11 mouse cellular contexts compared by ENCODE assay signal in the genomic region with DNA sequence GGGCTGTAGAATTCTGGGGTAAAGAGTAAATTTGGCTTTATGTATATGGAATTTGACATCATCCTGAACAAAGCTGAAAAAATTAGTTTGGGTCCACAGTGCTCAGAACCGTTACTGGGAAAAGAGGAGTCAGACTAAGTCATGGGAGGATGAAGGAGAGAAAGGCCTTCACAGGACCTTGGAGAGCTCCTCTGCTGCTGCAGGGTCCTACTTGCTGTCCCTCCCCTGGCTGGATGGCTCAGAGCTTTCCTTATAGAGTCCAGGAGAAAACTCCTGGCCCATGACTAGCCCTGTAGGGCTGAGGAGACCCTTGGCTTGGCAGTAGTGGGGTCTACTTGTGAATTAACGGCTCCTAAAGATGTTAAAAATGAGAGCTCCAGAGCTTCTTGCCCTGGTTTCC. TPM values are rescaled to one million over a fixed set of nuclear protein-coding genes. Genes with fewer than 3 reads are reported as not detected.
DNase-seq lines count a peak whose midpoint lies in the region; ATAC-seq lines count a peak whose summit lies in the region.
"Had no signal": no experiment of that assay in that cellular context is flagged by ENCODE, and none has a peak within 500 bp of the region (broad histone marks: within the 10 kb centered on the region; RNA-seq: fewer than 3 reads in every experiment).

No protein-coding gene starts in this region.

- H3K4me2 ChIP-seq in kidney, embryonic 16.5 days (replicated peaks; ENCODE audit: low read depth, low read length), result no peak overlapping the region
- H3K4me2 ChIP-seq: hindbrain, embryonic 14.5 days; neural tube, embryonic 13.5 days had no signal

- H3K4me3 ChIP-seq in kidney, embryonic 16.5 days (ENCODE audit: low read length), result no peak overlapping the region
- H3K4me3 ChIP-seq: neural tube, embryonic 13.5 days had no signal

- no peaks in the 10 kb centered on the region for H3K36me3 ChIP-seq in kidney, embryonic 16.5 days (ENCODE audit: insufficient read depth, low read length)
- H3K36me3 ChIP-seq: neural tube, embryonic 13.5 days had no signal

- no peaks in the 10 kb centered on the region for H3K27me3 ChIP-seq in kidney, embryonic 16.5 days (ENCODE audit: insufficient read depth, low read length)

- no peaks in the 10 kb centered on the region for H3K4me1 ChIP-seq in kidney, embryonic 16.5 days (ENCODE audit: insufficient read depth, low read length)

- 0 out of 2 replicates have a peak, but pooled peaks have one; percentile 57 for ATAC-seq in kidney, embryonic 16.5 days (ENCODE audit: low FRiP score, low TSS enrichment)
- ATAC-seq in megakaryocyte-erythroid progenitor cell, adult 5-6 weeks (replicated peaks; ENCODE audit: low FRiP score, low TSS enrichment, poor library complexity, severe bottlenecking), result 0 out of 2 replicates have a peak, but pooled peaks have one; percentile 44
- no peak for ATAC-seq in cerebellum, adult (ENCODE audit: insufficient number of reproducible peaks, low FRiP score, low TSS enrichment)

- H3K9ac ChIP-seq in kidney, embryonic 16.5 days (replicated peaks; ENCODE audit: low read length), result no peak overlapping the region
- H3K9ac ChIP-seq: hindbrain, embryonic 14.5 days; liver, embryonic 14.5 days; neural tube, embryonic 13.5 days had no signal

- H3K9me3 ChIP-seq in kidney, embryonic 16.5 days (ENCODE audit: low read length), result no peaks in the 10 kb centered on the region
- H3K9me3 ChIP-seq: neural tube, embryonic 13.5 days had no signal

- no peak for DNase-seq in kidney, adult 11 months
- DNase-seq in Muller cell, postnatal 12 days (ENCODE audit: inconsistent ontology term), result peak; percentile 49
- peak; percentile 72 for DNase-seq in embryo, embryonic 11 days
- no peak for DNase-seq in gastrocnemius, adult 18-20 months (ENCODE audit: low spot score)
- DNase-seq in cerebellum, adult 11-12 months, result no peak

- H3K27ac ChIP-seq in kidney, embryonic 16.5 days (ENCODE audit: low read length), result no peak overlapping the region
- H3K27ac ChIP-seq: hindbrain, embryonic 14.5 days; liver, embryonic 14.5 days; neural tube, embryonic 13.5 days had no signal

- WGBS in kidney, embryonic 16.5 days, result 30% methylated on average over 2 of the region's 2 CpGs

RNA-seq across cellular contexts. Expression of a gene that starts 8.0 kb away (rescaled TPM):
- 0.05 TPM in 1 of 2 replicates, not detected in the other for polyA plus RNA-seq in kidney, embryonic 16.5 days (2015; fragmentation: Nextera tagmentation; extraction: Ambion mirVana)
- not detected in 2 replicates for total RNA-seq in megakaryocyte-erythroid progenitor cell, adult 5-6 weeks (2014; fragmentation: Nextera tagmentation)
- total RNA-seq in megakaryocyte-erythroid progenitor cell, adult 5-6 weeks (2017), result not detected in 2 replicates
- total RNA-seq in gastrocnemius, adult 18-20 months (2021), result 1 to 10 TPM in 1 of 2 experiments, under 1 TPM in 1; 0.36 to 1.2 TPM
- polyA plus RNA-seq: liver, embryonic 14.5 days had no signal

Comparison
In these comparisons a context has a peak if more than half of its experiments do, and no peak if none do; other contexts are left out.
1. DNase-seq: peak in Muller cell, postnatal 12 days (single experiment) and embryo, embryonic 11 days (single experiment); none in kidney, adult 11 months (single experiment), gastrocnemius, adult 18-20 months (single experiment) and cerebellum, adult 11-12 months (single experiment).